Mouse (Mus musculus) limb, embryonic 14.5 days (tissue): ENCODE data around the gene Phkg2. TPM values are rescaled to one million over a fixed set of nuclear protein-coding genes. Genes with fewer than 3 reads are reported as not detected.

Experiments used
- ATAC-seq: fragments of 200-750 bp; cut with Nextera tagmentation; 2 replicates; pipeline ENCODE4 v1.8.0; 2017; ENCODE audit warnings: low read depth, moderate number of reproducible peaks, moderate TSS enrichment; ENCODE audit not compliant: low FRiP score
- DNase-seq: peaks from one replicate; pipeline ENCODE4 v3.0.0-alpha.2; 2015; ENCODE audit warnings: low spot score
- H3K27ac ChIP-seq: fragments of 300-500 bp; sonication (generic); replicated peaks from 2 replicates; pipeline ENCODE4 v1.5.1; 2014; ENCODE audit warnings: low read depth, mild to moderate bottlenecking, low read length, moderate library complexity, mixed read lengths
- H3K27me3 ChIP-seq: fragments of 300-500 bp; sonication (generic); 2 replicates; pipeline ENCODE4 v1.6.1; 2014; ENCODE audit warnings: low read length, mixed read lengths; ENCODE audit not compliant: control insufficient read depth, insufficient read depth
- H3K36me3 ChIP-seq: fragments of 300-500 bp; sonication (generic); 2 replicates; pipeline ENCODE4 v1.6.1; 2014; ENCODE audit warnings: mild to moderate bottlenecking, low read length, moderate library complexity, mixed read lengths; ENCODE audit not compliant: control insufficient read depth, insufficient read depth
- H3K4me1 ChIP-seq: fragments of 300-500 bp; sonication (generic); 2 replicates; pipeline ENCODE4 v1.6.1; 2014; ENCODE audit warnings: antibody characterized with exemption, low read length, mixed read lengths; ENCODE audit not compliant: control insufficient read depth, insufficient read depth
- H3K4me2 ChIP-seq: fragments of 300-500 bp; sonication (generic); replicated peaks from 2 replicates; pipeline ENCODE4 v1.6.1; 2014; ENCODE audit warnings: low read depth, mild to moderate bottlenecking, low read length, moderate library complexity; ENCODE audit not compliant: severe bottlenecking
- H3K4me3 ChIP-seq: fragments of 300-500 bp; sonication (generic); replicated peaks from 2 replicates; pipeline ENCODE4 v1.5.1; 2014; ENCODE audit warnings: low read length
- H3K9ac ChIP-seq: fragments of 300-500 bp; sonication (generic); 2 replicates; pipeline ENCODE4 v1.6.1; 2014; ENCODE audit warnings: mild to moderate bottlenecking, low read depth, low read length, moderate library complexity; ENCODE audit not compliant: severe bottlenecking
- H3K9me3 ChIP-seq: fragments of 300-500 bp; sonication (generic); 2 replicates; pipeline ENCODE4 v1.6.1; 2016; ENCODE audit warnings: low read length; ENCODE audit not compliant: control insufficient read depth
- POLR2A ChIP-seq: fragments of 200-500 bp; IDR thresholded peaks from 2 replicates; pipeline ENCODE4 v1.8.0; 2012; ENCODE audit warnings: inconsistent platforms, mild to moderate bottlenecking, moderate library complexity, borderline replicate concordance; ENCODE audit not compliant: insufficient read depth, insufficient read length; ENCODE audit errors: extremely low read depth
- WGBS: fragments of 180-500 bp; shearing (Covaris S2); extraction: QIAGEN DNeasy Blood & Tissue Kit; methylation state at CpG from one replicate; pipeline ENCODE4 v1.1.7; 2014; 5-methylcytosine and 5-hydroxymethylcytosine counted together
- polyA plus RNA-seq, 2 experiments: library from polyadenylated mRNA; depleted of rRNA in 1 of 2; stranded (reverse) in 1 of 2; unstranded in 1 of 2; fragments of >200 nt; fragmentation: Nextera tagmentation in 1 of 2; extraction: Ambion mirVana in 1 of 2; gene quantifications; 2 replicates each; pipeline versions ENCODE4 v1.2.1 to v1.2.3; 2012 to 2014

Gene Phkg2
- polyA plus RNA-seq (2012; rRNA removed) (99.1 and 103 TPM in 2 replicates), polyA plus RNA-seq (2014; fragmentation: Nextera tagmentation; extraction: Ambion mirVana) (36.3 and 41.9 TPM in 2 replicates)

DNA sequence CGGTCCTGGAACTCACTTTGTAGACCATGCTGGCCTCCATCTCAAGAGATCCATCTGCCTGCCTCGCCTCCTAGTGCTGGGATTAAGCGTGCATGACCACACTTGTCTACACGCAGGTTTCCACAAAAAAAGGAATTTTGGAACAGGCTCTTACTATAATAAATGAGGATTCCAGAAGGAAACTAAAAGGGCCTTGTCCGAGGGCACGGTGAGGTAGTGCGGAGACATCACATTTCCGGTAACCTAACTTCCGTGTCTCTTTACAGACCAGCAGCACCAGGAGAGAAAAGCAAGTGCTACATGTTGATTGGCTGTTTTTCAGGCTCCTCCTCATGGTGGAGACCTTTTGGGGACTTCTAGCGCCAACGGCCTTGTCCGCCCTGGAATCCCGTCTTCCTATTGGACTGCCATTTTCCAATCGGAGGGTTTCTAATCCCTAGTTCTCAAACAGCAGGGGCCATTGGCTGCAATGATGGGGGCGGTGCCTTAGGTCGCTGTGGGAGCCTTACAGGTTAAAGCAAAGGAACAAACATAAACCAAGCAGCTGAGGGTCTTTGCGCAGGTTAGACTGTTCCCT, at the start of gene Phkg2:
Phkg2 (plus strand) TSS at position 446 of the 577 bp plus-strand sequence.
- Histone ChIP-seq H3K9ac (peak within 1 kb of the TSS; percentile 78), H3K9me3 (no peaks in the 10 kb centered on the region), H3K4me1 (peaks cover 18% of the 10 kb centered on the region), H3K4me3 (peak within 1 kb of the TSS; percentile 72), H3K4me2 (peak within 1 kb of the TSS; percentile 89), H3K36me3 (peaks cover 26% of the 10 kb centered on the region), H3K27ac (peak within 1 kb of the TSS; percentile 79), H3K27me3 (no peaks in the 10 kb centered on the region)
- ATAC-seq (peak; percentile 98), DNase-seq (peak; percentile 99)
- WGBS, result under 1% methylated on average over 17 of the region's 17 CpGs
- TF ChIP-seq POLR2A, result no peak

DNA sequence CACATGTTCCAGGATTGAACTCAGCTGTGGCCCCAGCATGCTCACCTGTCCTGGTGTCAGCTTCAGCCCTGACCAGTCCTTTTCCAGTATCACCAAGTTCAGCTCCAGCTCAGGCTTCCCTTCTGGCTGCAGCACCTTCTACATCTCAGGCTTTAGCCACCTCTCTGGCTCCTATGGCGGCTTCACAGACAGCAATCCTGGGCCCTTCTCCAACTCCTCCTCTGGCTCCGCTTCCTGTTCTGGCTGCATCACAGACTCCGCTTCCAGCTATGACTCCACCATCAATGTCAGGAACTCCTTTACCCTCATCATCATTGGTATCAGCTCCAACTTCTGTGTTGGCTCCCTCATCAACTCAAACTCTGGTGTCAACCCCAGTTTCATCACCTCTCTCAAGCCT, 31.5 kb upstream of the Phkg2 start:
- DNase-seq, result no peak
- H3K4me2 ChIP-seq, result no peak overlapping the region
- ATAC-seq, result no peak
- peaks cover 94% of the 10 kb centered on the region for H3K36me3 ChIP-seq
- H3K27ac ChIP-seq, result no peak overlapping the region
- no peaks in the 10 kb centered on the region for H3K27me3 ChIP-seq
- H3K9ac ChIP-seq, result no peak overlapping the region
- no peaks in the 10 kb centered on the region for H3K9me3 ChIP-seq
- WGBS, result 91% methylated on average over 3 of the region's 3 CpGs
- TF ChIP-seq POLR2A, result no peak
- no peak overlapping the region for H3K4me3 ChIP-seq
- no peaks in the 10 kb centered on the region for H3K4me1 ChIP-seq

DNA sequence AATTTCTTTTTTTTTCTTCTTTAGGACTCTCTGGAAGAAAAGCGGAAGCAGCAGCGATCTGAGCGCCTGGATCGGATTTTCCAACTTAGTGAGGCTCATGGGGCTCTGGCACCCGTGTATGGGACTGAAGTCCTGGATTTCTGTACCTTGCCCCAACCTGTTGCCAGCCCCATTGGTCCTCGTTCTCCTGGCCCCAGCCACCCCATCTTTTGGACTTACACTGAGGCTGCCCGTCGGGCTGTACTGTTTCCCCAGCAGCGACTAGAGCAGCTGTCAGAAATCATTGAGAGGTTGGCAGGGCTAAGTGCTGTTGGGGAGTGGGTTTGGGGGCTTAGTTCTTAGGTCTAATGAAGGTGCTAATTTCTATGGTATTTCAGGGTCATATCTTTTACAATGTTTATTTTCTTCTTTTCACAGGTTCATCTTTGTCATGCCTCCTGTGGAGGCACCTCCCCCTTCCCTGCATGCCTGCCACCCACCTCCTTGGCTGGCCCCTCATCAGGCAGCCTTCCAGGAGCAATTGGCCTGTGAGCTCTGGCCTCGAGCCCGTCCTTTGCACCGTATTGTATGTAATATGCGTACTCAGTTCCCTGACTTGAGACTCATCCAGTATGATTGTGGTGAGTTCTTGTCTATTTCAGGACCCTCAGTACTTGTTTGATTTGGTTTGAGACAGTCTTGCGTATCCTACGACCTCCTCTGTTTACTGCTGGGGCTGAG, 23.9 kb upstream of the Phkg2 start:
- Histone ChIP-seq H3K9ac (no peak overlapping the region), H3K27me3 (no peaks in the 10 kb centered on the region), H3K36me3 (peaks cover 89% of the 10 kb centered on the region), H3K27ac (no peak overlapping the region), H3K9me3 (no peaks in the 10 kb centered on the region), H3K4me2 (no peak overlapping the region), H3K4me3 (no peak overlapping the region), H3K4me1 (no peaks in the 10 kb centered on the region)
- TF ChIP-seq POLR2A, result no peak
- 89% methylated on average over 15 of the region's 15 CpGs for WGBS
- DNase-seq (no peak), ATAC-seq (no peak)

DNA sequence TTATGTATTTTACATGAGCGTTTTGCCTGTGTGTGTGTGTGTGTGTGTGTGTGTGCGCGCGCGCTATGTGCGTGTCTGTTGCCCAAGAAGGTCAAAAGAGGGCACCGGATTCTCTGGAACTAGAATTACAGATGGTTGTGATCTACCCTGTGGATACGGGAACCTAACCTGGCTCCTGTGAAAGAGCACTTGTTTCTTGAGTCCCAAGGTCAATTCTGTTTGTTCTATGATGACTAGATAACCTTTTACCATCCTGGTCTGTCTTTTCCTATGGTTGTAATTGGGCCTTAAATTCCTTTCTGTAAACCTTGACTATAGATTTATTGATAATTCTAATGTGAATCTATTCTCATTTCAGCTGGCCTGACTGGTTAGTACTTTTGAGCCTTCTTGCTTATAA, 21.6 kb upstream of the Phkg2 start:
- H3K9me3 ChIP-seq, result no peaks in the 10 kb centered on the region
- H3K27ac ChIP-seq, result no peak overlapping the region
- 95% methylated on average over 8 of the region's 8 CpGs for WGBS
- no peaks in the 10 kb centered on the region for H3K27me3 ChIP-seq
- ATAC-seq (no peak), DNase-seq (no peak)
- H3K36me3 ChIP-seq, result peaks cover 91% of the 10 kb centered on the region
- no peak overlapping the region for H3K9ac ChIP-seq
- no peaks in the 10 kb centered on the region for H3K4me1 ChIP-seq
- no peak overlapping the region for H3K4me2 ChIP-seq
- no peak overlapping the region for H3K4me3 ChIP-seq
- TF ChIP-seq POLR2A, result no peak

DNA sequence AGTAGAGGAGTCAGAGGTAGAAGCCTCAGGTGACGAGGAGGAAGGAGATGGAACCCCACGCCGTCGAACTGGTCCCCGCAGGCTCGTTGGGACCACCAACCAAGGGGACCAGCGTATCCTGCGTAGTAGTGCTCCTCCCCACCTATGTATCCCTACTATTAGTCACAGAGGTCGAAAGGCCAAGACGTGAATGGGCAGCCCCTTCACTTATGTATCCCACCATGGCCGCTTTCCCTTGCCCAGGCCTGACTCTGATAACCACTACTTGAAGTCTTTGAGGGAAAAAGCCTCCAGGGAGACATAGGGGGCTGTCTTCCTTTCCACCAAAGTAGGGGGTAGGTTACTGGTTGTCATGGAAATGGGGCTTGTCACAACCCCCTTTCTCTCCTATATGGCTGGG, 12.6 kb upstream of the Phkg2 start:
- H3K27ac ChIP-seq, result no peak overlapping the region
- H3K4me1 ChIP-seq, result no peaks in the 10 kb centered on the region
- no peaks in the 10 kb centered on the region for H3K9me3 ChIP-seq
- peaks cover 76% of the 10 kb centered on the region for H3K36me3 ChIP-seq
- DNase-seq (no peak), ATAC-seq (no peak)
- no peaks in the 10 kb centered on the region for H3K27me3 ChIP-seq
- H3K4me2 ChIP-seq, result no peak overlapping the region
- TF ChIP-seq POLR2A, result no peak
- H3K9ac ChIP-seq, result no peak overlapping the region
- H3K4me3 ChIP-seq, result no peak overlapping the region
- 95% methylated on average over 11 of the region's 11 CpGs for WGBS
